Mouse (Mus musculus) CH12.LX (cell line): Measurements from ENCODE around the gene Arhgef33. TPM values are rescaled to one million over a fixed set of nuclear protein-coding genes. Genes with fewer than 3 reads are reported as not detected.

Source experiments
- DNase-seq: peaks from one replicate; pipeline ENCODE4 v3.0.0-alpha.2; 2013; ENCODE audit errors: extremely low read depth
- H3K27ac ChIP-seq: 2 replicates; pipeline ENCODE4 v1.5.1; 2012; ENCODE audit warnings: low read depth, mild to moderate bottlenecking, control low read depth, moderate library complexity; ENCODE audit not compliant: insufficient read depth
- H3K27me3 ChIP-seq: replicated peaks from 2 replicates; pipeline ENCODE3; 2012; ENCODE audit warnings: inconsistent platforms
- H3K36me3 ChIP-seq, 2 experiments: replicated peaks in 1 of 2; 2 replicates each; pipeline versions ENCODE3 to v1.6.1; 2012; ENCODE audit warnings: inconsistent platforms in 1 of 2, low read length in 1 of 2, mild to moderate bottlenecking in 1 of 2, mixed read lengths in 1 of 2, moderate library complexity in 1 of 2; ENCODE audit not compliant: control insufficient read depth in 1 of 2, insufficient read depth in 1 of 2
- H3K4me1 ChIP-seq, 2 experiments: 2 replicates each; pipeline ENCODE4 v1.6.1; 2012; ENCODE audit warnings: inconsistent platforms in 1 of 2, moderate library complexity in 1 of 2; ENCODE audit not compliant: insufficient read depth in 2 of 2, control insufficient read depth in 1 of 2
- H3K4me2 ChIP-seq: 2 replicates; pipeline ENCODE4 v1.6.1; 2012; ENCODE audit warnings: low read depth, mild to moderate bottlenecking, control low read depth; ENCODE audit not compliant: poor library complexity, insufficient read depth, severe bottlenecking
- H3K4me3 ChIP-seq, 3 experiments: fragments of 150-350 bp in 1 of 3; sonication (generic) in 1 of 3; replicated peaks in 1 of 3; 2 replicates each; pipeline versions ENCODE3 to v1.5.1; 2011 to 2012; ENCODE audit warnings: low read depth in 2 of 3, low read length in 2 of 3, mild to moderate bottlenecking in 2 of 3, moderate library complexity in 2 of 3, control low read depth in 1 of 3, improper control_type of control experiment in 1 of 3, inconsistent platforms in 1 of 3, mixed read lengths in 1 of 3; ENCODE audit not compliant: poor library complexity in 1 of 3
- H3K79me2 ChIP-seq: replicated peaks from 2 replicates; pipeline ENCODE4 v1.6.1; 2012; ENCODE audit warnings: mild to moderate bottlenecking, moderate library complexity; ENCODE audit not compliant: control insufficient read depth, poor library complexity, insufficient read depth, severe bottlenecking; ENCODE audit errors: extremely low read depth
- H3K9ac ChIP-seq: 2 replicates; pipeline ENCODE4 v1.6.1; 2012; ENCODE audit warnings: low read depth, mild to moderate bottlenecking, control low read depth, moderate library complexity; ENCODE audit not compliant: insufficient read depth
- H3K9me3 ChIP-seq: replicated peaks from 2 replicates; pipeline ENCODE3; 2012; ENCODE audit warnings: low read length, inconsistent platforms, mixed read lengths
- BHLHE40 ChIP-seq: IDR thresholded peaks from 2 replicates; pipeline ENCODE4 v1.6.1; 2011; ENCODE audit warnings: mild to moderate bottlenecking, low read depth, low read length, improper control_type of control experiment
- CHD1 ChIP-seq: IDR thresholded peaks from 2 replicates; pipeline ENCODE4 v1.6.1; 2012; ENCODE audit warnings: low read depth, low read length, improper control_type of control experiment, inconsistent platforms
- CHD2 ChIP-seq: IDR thresholded peaks from 2 replicates; pipeline ENCODE4 v1.6.1; 2011; ENCODE audit warnings: low read length, improper control_type of control experiment
- ELF1 ChIP-seq: IDR thresholded peaks from 2 replicates; pipeline ENCODE4 v1.6.1; 2014; ENCODE audit warnings: low read depth, mild to moderate bottlenecking, inconsistent platforms, low read length, improper control_type of control experiment
- GABPA ChIP-seq: IDR thresholded peaks from 2 replicates; pipeline ENCODE4 v1.6.1; 2012; ENCODE audit warnings: low read depth, low read length, improper control_type of control experiment, inconsistent platforms; ENCODE audit not compliant: insufficient replicate concordance
- JUND ChIP-seq: conservative IDR thresholded peaks from 2 replicates; pipeline ENCODE4 v1.6.1; 2011; ENCODE audit warnings: low read depth, low read length, improper control_type of control experiment
- MAFK ChIP-seq: IDR thresholded peaks from 2 replicates; pipeline ENCODE4 v1.6.1; 2011; ENCODE audit warnings: low read length, improper control_type of control experiment; ENCODE audit not compliant: insufficient replicate concordance
- MAX ChIP-seq: IDR thresholded peaks from 2 replicates; pipeline ENCODE4 v1.6.1; 2011; ENCODE audit warnings: low read length, improper control_type of control experiment
- MEF2A ChIP-seq: IDR thresholded peaks from 2 replicates; pipeline ENCODE4 v1.6.1; 2014; ENCODE audit warnings: low read depth, mild to moderate bottlenecking, inconsistent platforms, low read length, improper control_type of control experiment, borderline replicate concordance
- MXI1 ChIP-seq: IDR thresholded peaks from 2 replicates; pipeline ENCODE4 v1.6.1; 2011; ENCODE audit warnings: mild to moderate bottlenecking, low read depth, low read length, improper control_type of control experiment
- NRF1 ChIP-seq: IDR thresholded peaks from 2 replicates; pipeline ENCODE4 v1.6.1; 2014; ENCODE audit warnings: low read depth, mild to moderate bottlenecking, inconsistent platforms, low read length, improper control_type of control experiment, moderate library complexity
- POLR2AphosphoS2 ChIP-seq: IDR thresholded peaks from 2 replicates; pipeline ENCODE4 v1.6.1; 2011; ENCODE audit warnings: low read depth, low read length, improper control_type of control experiment
- RAD21 ChIP-seq: IDR thresholded peaks from 2 replicates; pipeline ENCODE4 v1.6.1; 2011; ENCODE audit warnings: low read depth, mild to moderate bottlenecking, low read length, improper control_type of control experiment, moderate library complexity
- SMC3 ChIP-seq: IDR thresholded peaks from 2 replicates; pipeline ENCODE4 v1.6.1; 2011; ENCODE audit warnings: low read depth, low read length, improper control_type of control experiment
- UBTF ChIP-seq: IDR thresholded peaks from 2 replicates; pipeline ENCODE4 v1.6.1; 2012; ENCODE audit warnings: low read depth, mild to moderate bottlenecking, inconsistent platforms, low read length, improper control_type of control experiment, moderate library complexity
- dilution Hi-C: fragments of 300-500 bp; cut with MboI; formaldehyde crosslinking; loops from 2 replicates; pipeline ENCODE4 v1.14.3; 2020; ENCODE audit warnings: low sequenced_read_pairs; ENCODE audit not compliant: extremely low pct_unique_long_range_greater_than_20kb, extremely low pct_ligation_motif_present
- in situ Hi-C: fragments of 300-500 bp; cut with MboI; formaldehyde crosslinking; loops from 3 replicates; pipeline ENCODE4 v1.14.3; 2019; ENCODE audit warnings: low sequenced_read_pairs, low pct_ligation_motif_present, low pct_unique_long_range_greater_than_20kb, mixed read lengths
- polyA plus RNA-seq: library from polyadenylated mRNA; unstranded; fragments of >175 nt; gene quantifications from 2 replicates; pipeline ENCODE4 v1.2.1, GENCODE M21; 2012; ENCODE audit warnings: low read depth; ENCODE audit not compliant: insufficient read length
- total RNA-seq, 2 experiments: library from RNA; depleted of rRNA; stranded (reverse); fragments of 300-350 nt in 1 of 2; fragments of >200 nt in 1 of 2; gene quantifications; 2 replicates each; pipeline ENCODE4 v1.2.3; 2012 to 2014

The Arhgef33 gene
- total and polyA plus RNA-seq, 3 experiments, result 0.55 TPM; not detected in 2

GRCm38 (mm10) chr17:80347234-80347633 lies 40.0 kb downstream of the Arhgef33 start:
- Histone ChIP-seq H3K27ac (no peak overlapping the region), H3K4me1 (no peaks in the 10 kb centered on the region), H3K27me3 (no peaks in the 10 kb centered on the region), H3K9me3 (no peaks in the 10 kb centered on the region), H3K4me2 (no peak overlapping the region), H3K36me3 (no peaks in the 10 kb centered on the region), H3K4me3 (no peak overlapping the region), H3K9ac (no peak overlapping the region), H3K79me2 (no peaks in the 10 kb centered on the region)
- no peak for TF ChIP-seq CHD2
- no peak for TF ChIP-seq CHD1
- no peak for TF ChIP-seq JUND
- DNase-seq, result no peak
- in situ Hi-C loops (no loop called here), dilution Hi-C loops (no loop called here)

- TF ChIP-seq MEF2A (no peak), SMC3 (no peak), BHLHE40 (no peak), UBTF (no peak), MAX (no peak), CHD2 (no peak), CHD1 (no peak), POLR2AphosphoS2 (no peak), NRF1 (no peak), GABPA (no peak), RAD21 (no peak), ELF1 (no peak), MAFK (no peak), MXI1 (no peak)
- in situ Hi-C loops, result no loop called here
Measured at GRCm38 (mm10) chr17:80360245-80360644, 53.0 kb downstream of the Arhgef33 start.

More at GRCm38 (mm10) chr17:80360245-80360644, 53.0 kb downstream of the Arhgef33 start:
- H3K4me1 ChIP-seq, result no peaks in the 10 kb centered on the region
- no peak overlapping the region for H3K9ac ChIP-seq
- dilution Hi-C loops, result no loop called here
- no peak overlapping the region for H3K4me3 ChIP-seq
- no peaks in the 10 kb centered on the region for H3K79me2 ChIP-seq
- H3K4me2 ChIP-seq, result no peak overlapping the region
- no peaks in the 10 kb centered on the region for H3K36me3 ChIP-seq
- H3K27me3 ChIP-seq, result no peaks in the 10 kb centered on the region
- no peak overlapping the region for H3K27ac ChIP-seq
- DNase-seq, result no peak
- H3K9me3 ChIP-seq, result peaks cover 3% of the 10 kb centered on the region
